Mouse (Mus musculus): ENCODE measurements at regions not wholly inside any gene's neighbourhood (a gene's known extent, or its start where the extent isn't known, plus 50 kb on each side); places are given as distances from the start of the nearest gene placed in this dataset.

GRCm38 (mm10) chr11:38886466-38886865 lies 1650.7 kb upstream of the Tenm2 start:
- Histone ChIP-seq H3K36me3 (replicated peaks; ENCODE audit: control insufficient read depth, insufficient read depth, low read depth) (no peaks in the 10 kb centered on the region), H3K9me3 (ENCODE audit: control insufficient read depth, low read length) (no peaks in the 10 kb centered on the region), H3K4me2 (ENCODE audit: low read depth) (no peak overlapping the region), H3K9ac (replicated peaks) (no peak overlapping the region), H3K4me1 (replicated peaks; ENCODE audit: control insufficient read depth in 2 of 2, insufficient read depth in 2 of 2, low read length in 1 of 2) (no peaks in the 10 kb centered on the region), H3K27me3 (ENCODE audit: control insufficient read depth, insufficient read depth, low read length) (no peaks in the 10 kb centered on the region), H3K27ac (no peak overlapping the region), H3K4me3 (ENCODE audit: insufficient read depth in 1 of 2, low read depth in 2 of 2, low read length in 2 of 2) (no peak overlapping the region)
- DNase-seq (ENCODE audit: low read depth in 3 of 3, low spot score in 3 of 3) (no peak), ATAC-seq (ENCODE audit: insufficient read depth) (no peak)
- 20% methylated on average over 1 of the region's 1 CpGs for WGBS (ENCODE audit: insufficient replicate concordance)
- no peak for TF ChIP-seq EP300 (IDR thresholded peaks at IDR 0.05; ENCODE audit: low read depth)
- TF ChIP-seq CTCF (IDR thresholded peaks at IDR 0.05; ENCODE audit: low read depth), result no peak

GRCm38 (mm10) chr11:38861622-38862345 lies 1626.0 kb upstream of the Tenm2 start:
- H3K4me1 ChIP-seq (replicated peaks; ENCODE audit: control insufficient read depth in 2 of 2, insufficient read depth in 2 of 2, low read length in 1 of 2), result no peaks in the 10 kb centered on the region
- ATAC-seq (ENCODE audit: insufficient read depth) (no peak), DNase-seq (ENCODE audit: low read depth in 3 of 3, low spot score in 3 of 3) (no peak)
- H3K27ac ChIP-seq, result no peak overlapping the region
- no peak overlapping the region for H3K4me2 ChIP-seq (ENCODE audit: low read depth)
- no peak for TF ChIP-seq EP300 (IDR thresholded peaks at IDR 0.05; ENCODE audit: low read depth)
- no peak for TF ChIP-seq CTCF (IDR thresholded peaks at IDR 0.05; ENCODE audit: low read depth)
- no peak overlapping the region for H3K4me3 ChIP-seq (ENCODE audit: insufficient read depth in 1 of 2, low read depth in 2 of 2, low read length in 2 of 2)
- no peaks in the 10 kb centered on the region for H3K9me3 ChIP-seq (ENCODE audit: control insufficient read depth, low read length)
- H3K36me3 ChIP-seq (replicated peaks; ENCODE audit: control insufficient read depth, insufficient read depth, low read depth), result no peaks in the 10 kb centered on the region
- H3K9ac ChIP-seq (replicated peaks), result no peak overlapping the region
- no peaks in the 10 kb centered on the region for H3K27me3 ChIP-seq (ENCODE audit: control insufficient read depth, insufficient read depth, low read length)
- 27% methylated on average over 9 of the region's 9 CpGs for WGBS (ENCODE audit: insufficient replicate concordance)

- Histone ChIP-seq H3K4me3 (ENCODE audit: insufficient read depth in 1 of 2, low read depth in 2 of 2, low read length in 2 of 2) (no peak overlapping the region), H3K27me3 (ENCODE audit: control insufficient read depth, insufficient read depth, low read length) (no peaks in the 10 kb centered on the region), H3K9me3 (ENCODE audit: control insufficient read depth, low read length) (no peaks in the 10 kb centered on the region), H3K36me3 (replicated peaks; ENCODE audit: control insufficient read depth, insufficient read depth, low read depth) (no peaks in the 10 kb centered on the region), H3K4me2 (ENCODE audit: low read depth) (no peak overlapping the region), H3K27ac (no peak overlapping the region), H3K4me1 (replicated peaks; ENCODE audit: control insufficient read depth in 2 of 2, insufficient read depth in 2 of 2, low read length in 1 of 2) (no peaks in the 10 kb centered on the region), H3K9ac (replicated peaks) (no peak overlapping the region)
- DNase-seq (ENCODE audit: low read depth in 3 of 3, low spot score in 3 of 3), result no peak
- WGBS (ENCODE audit: insufficient replicate concordance), result 55% methylated on average over 9 of the region's 9 CpGs
- no peak for ATAC-seq (ENCODE audit: insufficient read depth)
- TF ChIP-seq EP300 (IDR thresholded peaks at IDR 0.05; ENCODE audit: low read depth) (no peak), CTCF (IDR thresholded peaks at IDR 0.05; ENCODE audit: low read depth) (no peak)
Measured at GRCm38 (mm10) chr11:38856645-38857044, 1620.9 kb upstream of the Tenm2 start.

GRCm38 (mm10) chr11:38829148-38829547 lies 1593.4 kb upstream of the Tenm2 start:
- H3K4me3 ChIP-seq (ENCODE audit: insufficient read depth in 1 of 2, low read depth in 2 of 2, low read length in 2 of 2), result no peak overlapping the region
- no peaks in the 10 kb centered on the region for H3K4me1 ChIP-seq (replicated peaks; ENCODE audit: control insufficient read depth in 2 of 2, insufficient read depth in 2 of 2, low read length in 1 of 2)
- H3K4me2 ChIP-seq (ENCODE audit: low read depth), result no peak overlapping the region
- H3K9me3 ChIP-seq (ENCODE audit: control insufficient read depth, low read length), result no peaks in the 10 kb centered on the region
- DNase-seq (ENCODE audit: low read depth in 3 of 3, low spot score in 3 of 3), result no peak
- H3K9ac ChIP-seq (replicated peaks), result no peak overlapping the region
- H3K36me3 ChIP-seq (replicated peaks; ENCODE audit: control insufficient read depth, insufficient read depth, low read depth), result no peaks in the 10 kb centered on the region
- no peak for TF ChIP-seq EP300 (IDR thresholded peaks at IDR 0.05; ENCODE audit: low read depth)
- TF ChIP-seq CTCF (IDR thresholded peaks at IDR 0.05; ENCODE audit: low read depth), result no peak
- H3K27ac ChIP-seq, result no peak overlapping the region
- no peak for ATAC-seq (ENCODE audit: insufficient read depth)
- WGBS (ENCODE audit: insufficient replicate concordance), result 63% methylated on average over 5 of the region's 5 CpGs
- H3K27me3 ChIP-seq (ENCODE audit: control insufficient read depth, insufficient read depth, low read length), result no peaks in the 10 kb centered on the region

- Histone ChIP-seq H3K36me3 (replicated peaks; ENCODE audit: control insufficient read depth, insufficient read depth, low read depth) (no peaks in the 10 kb centered on the region), H3K9ac (replicated peaks) (no peak overlapping the region), H3K4me1 (replicated peaks; ENCODE audit: control insufficient read depth in 2 of 2, insufficient read depth in 2 of 2, low read length in 1 of 2) (no peaks in the 10 kb centered on the region), H3K9me3 (ENCODE audit: control insufficient read depth, low read length) (no peaks in the 10 kb centered on the region), H3K27me3 (ENCODE audit: control insufficient read depth, insufficient read depth, low read length) (no peaks in the 10 kb centered on the region), H3K4me2 (ENCODE audit: low read depth) (no peak overlapping the region), H3K4me3 (ENCODE audit: insufficient read depth in 1 of 2, low read depth in 2 of 2, low read length in 2 of 2) (no peak overlapping the region), H3K27ac (no peak overlapping the region)
- ATAC-seq (ENCODE audit: insufficient read depth) (no peak), DNase-seq (ENCODE audit: low read depth in 3 of 3, low spot score in 3 of 3) (no peak)
- WGBS (ENCODE audit: insufficient replicate concordance), result 42% methylated on average over 2 of the region's 2 CpGs
- TF ChIP-seq EP300 (IDR thresholded peaks at IDR 0.05; ENCODE audit: low read depth) (no peak), CTCF (IDR thresholded peaks at IDR 0.05; ENCODE audit: low read depth) (no peak)
Measured at GRCm38 (mm10) chr11:38828375-38828774, 1592.6 kb upstream of the Tenm2 start.
